Mouse (Mus musculus): ENCODE results near the gene Ugt1a7c.

DNA sequence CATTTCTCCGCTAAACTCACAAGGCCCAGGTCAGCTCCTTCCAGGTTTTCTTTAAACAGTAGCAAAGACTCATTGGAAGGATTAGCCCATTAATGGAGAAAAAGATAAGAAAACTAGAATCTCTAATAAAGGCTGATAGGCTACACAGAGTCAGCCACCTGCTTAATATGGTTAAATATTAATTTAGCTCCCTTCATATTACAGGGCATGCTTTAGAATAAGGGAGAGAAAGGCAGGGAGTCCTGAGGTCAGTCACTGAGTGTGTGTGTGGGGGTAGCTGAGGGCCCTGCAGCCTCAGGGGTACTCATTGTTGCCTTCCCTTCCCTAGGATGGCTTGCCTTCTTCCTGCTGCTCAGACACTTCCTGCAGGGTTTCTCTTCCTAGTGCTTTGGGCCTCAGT lies 43.3 kb downstream of the Ugt1a7c start:
- TF ChIP-seq CTCF (IDR thresholded peaks at IDR 0.05; ENCODE audit: low read depth) = no peak
- TF ChIP-seq EP300 (optimal IDR thresholded peaks at IDR 0.05) = no peak

Measured in stomach, postnatal 0 days (tissue).